Mouse (Mus musculus) spleen, adult 2 months (tissue): ENCODE data around the gene Pak6. TPM values are rescaled to one million over a fixed set of nuclear protein-coding genes. Genes with fewer than 3 reads are reported as not detected.

Experiments
- DNase-seq, 2 experiments: peaks; one replicate each; pipeline versions ENCODE4 v3.0.0 to v3.0.0-alpha.2; 2012 to 2021; ENCODE audit warnings: low spot score in 2 of 2, low read depth in 1 of 2
- H3K27ac ChIP-seq: fragments of 200-500 bp; 2 replicates; pipeline ENCODE4 v1.5.1; 2012; ENCODE audit warnings: low read length, inconsistent platforms; ENCODE audit not compliant: insufficient read depth
- H3K27me3 ChIP-seq: fragments of 200-500 bp; 2 replicates; pipeline ENCODE4 v1.6.1; 2012; ENCODE audit warnings: mild to moderate bottlenecking, moderate library complexity, low read length, inconsistent platforms; ENCODE audit not compliant: control insufficient read depth, insufficient read depth
- H3K36me3 ChIP-seq: fragments of 200-500 bp; 2 replicates; pipeline ENCODE4 v1.6.1; 2012; ENCODE audit warnings: mild to moderate bottlenecking, low read length, inconsistent platforms; ENCODE audit not compliant: control insufficient read depth, insufficient read depth
- H3K4me1 ChIP-seq: fragments of 200-500 bp; 2 replicates; pipeline ENCODE4 v1.6.1; 2011; ENCODE audit warnings: inconsistent platforms; ENCODE audit not compliant: control insufficient read depth, insufficient read depth, insufficient read length
- H3K4me3 ChIP-seq: fragments of 200-500 bp; 2 replicates; pipeline ENCODE4 v1.5.1; 2011; ENCODE audit warnings: mild to moderate bottlenecking, inconsistent platforms; ENCODE audit not compliant: insufficient read depth, insufficient read length; ENCODE audit errors: extremely low read depth
- CTCF ChIP-seq: fragments of 200-500 bp; IDR thresholded peaks from 2 replicates; pipeline ENCODE4 v1.5.1; 2011; ENCODE audit warnings: mild to moderate bottlenecking, inconsistent platforms; ENCODE audit not compliant: insufficient read depth, insufficient read length, insufficient replicate concordance; ENCODE audit errors: extremely low read depth
- POLR2A ChIP-seq: fragments of 200-500 bp; IDR thresholded peaks from 2 replicates; pipeline ENCODE4 v1.6.1; 2011; ENCODE audit warnings: low read depth, low read length, inconsistent platforms
- WGBS: fragments of 180-500 bp; shearing (Covaris S2); methylation state at CpG from one replicate; pipeline ENCODE4 v1.1.7; 2018; 5-methylcytosine and 5-hydroxymethylcytosine counted together
- polyA plus RNA-seq: library from polyadenylated mRNA; depleted of rRNA; stranded (reverse); fragments of >200 nt; gene quantifications from 2 replicates; pipeline ENCODE4 v1.2.3, GENCODE M21; 2012; rRNA removed

Gene Pak6
- 0.33 and 0.45 TPM in 2 replicates for polyA plus RNA-seq

DNA sequence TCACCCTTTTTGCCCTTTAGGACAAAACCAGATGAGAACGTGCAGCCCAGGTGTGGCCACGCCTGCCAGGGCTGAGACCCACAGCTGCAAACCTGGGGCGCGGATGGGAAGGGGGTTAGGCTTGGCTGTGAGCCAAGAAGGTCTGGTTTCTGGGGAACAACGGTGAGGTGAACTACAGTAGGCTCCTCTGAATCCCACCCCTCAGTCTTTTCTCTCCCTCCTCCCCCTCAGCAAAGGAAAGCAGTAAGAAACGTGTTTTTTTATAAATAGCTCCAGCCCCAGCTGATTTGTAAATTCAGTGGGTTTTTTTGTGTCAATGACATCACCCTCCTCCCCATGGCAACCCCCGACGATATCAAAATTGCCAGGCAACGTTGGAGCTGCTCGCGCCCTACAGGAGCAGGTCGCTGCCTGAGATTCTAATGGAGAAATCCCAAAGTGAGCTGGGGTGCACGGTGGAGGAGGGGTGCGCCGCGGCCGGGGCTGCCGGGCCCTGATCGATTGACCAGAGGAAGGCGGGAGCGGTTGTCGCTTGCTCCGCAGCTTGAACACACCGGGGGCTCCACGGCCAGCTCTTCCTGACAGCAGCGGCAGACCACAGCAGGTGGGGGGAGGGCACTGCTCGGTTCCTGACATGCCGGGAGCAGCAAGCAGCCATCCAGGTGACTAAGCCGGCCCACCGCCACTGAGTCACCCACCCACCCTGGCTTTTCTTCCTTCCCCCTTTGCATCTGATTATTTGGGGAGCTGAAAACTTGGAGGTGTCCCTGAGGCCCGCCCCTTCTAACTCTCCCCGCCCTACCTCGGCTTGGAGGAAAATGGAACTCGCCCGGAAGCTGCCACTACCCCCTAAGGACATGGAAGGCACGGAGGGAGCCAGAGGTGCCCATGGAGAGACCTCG is at the start of gene Pak6:
Pak6 (plus strand) TSS at position 402 of the 902 bp plus-strand sequence.
- Histone ChIP-seq H3K27ac (no peak within 1 kb of the TSS), H3K4me3 (peak within 1 kb of the TSS; percentile 39; the same call in 1 of the 2 replicates), H3K27me3 (0 out of 2 replicates have a peak, but pooled peaks cover 3% of the 10 kb centered on the region), H3K4me1 (peaks cover 16% of the 10 kb centered on the region), H3K36me3 (no peaks in the 10 kb centered on the region)
- TF ChIP-seq POLR2A (no peak), CTCF (no peak)
- 9% methylated on average over 37 of the region's 37 CpGs for WGBS
- DNase-seq: no peak

DNA sequence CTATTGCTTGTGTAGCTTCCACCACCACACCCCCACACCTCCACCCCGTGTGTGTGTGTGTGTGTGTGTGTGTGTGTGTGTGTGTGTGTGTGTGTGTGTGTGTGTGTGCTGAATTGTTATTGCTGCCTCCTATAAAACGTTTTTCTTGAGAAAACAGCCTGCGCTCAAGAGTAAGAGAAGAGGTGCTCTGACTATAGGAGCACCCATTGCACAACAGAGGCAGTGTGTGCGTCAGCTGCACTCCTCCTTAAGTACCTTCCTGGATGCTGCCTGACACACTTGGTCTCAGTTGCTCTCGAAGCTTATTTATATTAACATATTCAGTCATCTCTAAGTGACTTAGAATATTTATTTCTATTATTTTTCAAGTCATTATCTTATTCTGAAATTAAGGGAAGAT is 45.1 kb upstream of the Pak6 start:
- no peak for TF ChIP-seq CTCF
- Histone ChIP-seq H3K27ac (no peak overlapping the region), H3K4me1 (no peaks in the 10 kb centered on the region; the same call in 1 of the 2 replicates), H3K4me3 (no peak overlapping the region), H3K27me3 (no peaks in the 10 kb centered on the region), H3K36me3 (no peaks in the 10 kb centered on the region; the same call in 1 of the 2 replicates)
- 79% methylated on average over 5 of the region's 5 CpGs for WGBS
- DNase-seq: no peak

DNA sequence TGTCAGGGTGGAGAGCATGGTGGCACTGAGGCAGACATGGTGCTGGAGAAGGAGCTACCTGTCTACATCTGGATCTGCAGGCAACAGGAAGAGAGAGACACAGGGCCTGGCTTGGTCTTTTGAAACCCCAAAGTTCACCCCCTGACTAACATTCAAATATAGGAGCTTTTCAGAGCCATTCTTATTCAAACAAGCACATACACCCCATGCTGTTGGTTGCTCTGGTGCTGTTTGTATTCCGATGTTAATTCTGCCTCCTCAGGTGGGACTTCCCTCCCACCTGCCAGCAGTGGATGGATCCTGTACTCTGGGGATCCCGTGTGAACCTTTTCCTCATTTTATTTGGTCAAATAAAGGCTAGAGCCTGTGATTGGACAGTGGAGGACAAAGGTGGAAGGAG is 43.0 kb upstream of the Pak6 start:
- DNase-seq: no peak
- Histone ChIP-seq H3K36me3 (no peaks in the 10 kb centered on the region; the same call in 1 of the 2 replicates), H3K27me3 (no peaks in the 10 kb centered on the region), H3K4me1 (no peaks in the 10 kb centered on the region; the same call in 1 of the 2 replicates), H3K27ac (no peak overlapping the region), H3K4me3 (no peak overlapping the region)
- 94% methylated on average over 2 of the region's 2 CpGs for WGBS
- no peak for TF ChIP-seq CTCF
- TF ChIP-seq POLR2A: no peak

DNA sequence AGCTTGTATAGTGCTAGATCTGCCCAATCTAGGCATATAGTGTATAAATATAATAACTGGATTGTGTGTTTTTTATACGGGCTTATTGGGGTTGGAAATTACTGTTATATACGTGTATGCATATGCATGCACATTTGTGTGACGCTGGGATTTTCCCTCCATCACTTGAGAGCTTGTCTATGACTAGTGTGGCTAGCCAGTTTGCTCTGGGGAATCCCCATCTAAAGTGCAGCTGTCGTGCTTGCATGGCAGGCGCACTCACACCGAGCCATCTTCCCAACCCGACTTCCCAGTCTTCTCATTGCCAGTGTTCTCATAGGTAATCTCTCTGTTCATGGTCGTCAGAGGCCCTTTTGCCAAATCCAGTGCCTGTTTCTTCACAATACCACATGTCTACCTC is 42.5 kb upstream of the Pak6 start:
- no peaks in the 10 kb centered on the region; the same call in 1 of the 2 replicates for H3K4me1 ChIP-seq
- WGBS: 43% methylated on average over 8 of the region's 8 CpGs
- no peak overlapping the region for H3K4me3 ChIP-seq
- H3K27me3 ChIP-seq: no peaks in the 10 kb centered on the region
- no peak overlapping the region for H3K27ac ChIP-seq
- peak; percentile 49 to 55 for DNase-seq
- TF ChIP-seq POLR2A (no peak), CTCF (no peak)
- no peaks in the 10 kb centered on the region; the same call in 1 of the 2 replicates for H3K36me3 ChIP-seq

DNA sequence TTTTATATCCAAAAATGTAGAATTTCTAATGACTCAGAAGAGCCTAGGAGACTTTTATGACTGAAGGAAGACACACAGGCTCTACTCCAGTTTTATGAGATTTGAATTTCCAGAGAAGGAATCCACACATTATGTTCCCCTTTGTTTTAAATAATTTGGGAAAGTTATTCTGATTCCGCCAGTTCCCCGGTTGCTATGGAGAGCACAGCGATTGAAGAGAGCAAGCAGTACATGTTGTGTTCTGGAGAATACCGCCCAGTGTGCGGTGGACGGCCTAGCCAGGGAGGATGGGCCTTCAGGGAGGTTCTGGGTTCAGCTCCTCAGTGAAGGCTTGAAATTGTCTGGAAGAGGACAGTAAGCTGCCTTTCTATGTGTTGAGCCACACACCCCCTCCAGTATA is 33.8 kb upstream of the Pak6 start:
- no peaks in the 10 kb centered on the region for H3K27me3 ChIP-seq
- WGBS: 96% methylated on average over 6 of the region's 6 CpGs
- no peak overlapping the region for H3K27ac ChIP-seq
- DNase-seq: no peak
- H3K4me3 ChIP-seq: no peak overlapping the region
- no peaks in the 10 kb centered on the region for H3K4me1 ChIP-seq
- TF ChIP-seq POLR2A (no peak), CTCF (no peak)
- peaks cover 1% of the 10 kb centered on the region; the same call in 1 of the 2 replicates for H3K36me3 ChIP-seq

DNA sequence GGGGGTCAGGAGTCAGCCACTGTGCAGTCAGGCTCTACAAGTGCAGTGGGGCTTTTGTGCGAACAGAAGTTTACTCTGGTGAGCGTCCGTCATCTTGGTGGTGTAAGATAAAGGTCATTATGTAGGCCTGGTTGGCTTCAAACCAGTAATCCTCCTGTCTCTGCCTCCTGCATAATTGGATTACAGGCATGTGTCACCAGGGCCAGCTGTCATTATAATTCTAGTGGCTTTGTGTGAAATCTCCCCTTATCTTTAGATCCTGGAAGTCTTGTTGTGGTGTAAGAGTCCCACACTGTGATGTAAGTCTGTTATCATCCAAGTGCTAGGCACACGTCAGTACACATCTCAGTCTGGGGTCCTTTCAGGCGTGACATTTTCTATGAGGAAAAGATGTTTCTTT is 29.7 kb upstream of the Pak6 start:
- TF ChIP-seq CTCF (no peak), POLR2A (no peak)
- Histone ChIP-seq H3K4me1 (peaks cover 2% of the 10 kb centered on the region; the same call in 1 of the 2 replicates), H3K36me3 (peaks cover 1% of the 10 kb centered on the region; the same call in 1 of the 2 replicates), H3K4me3 (no peak overlapping the region), H3K27me3 (no peaks in the 10 kb centered on the region), H3K27ac (no peak overlapping the region)
- no peak for DNase-seq
- 90% methylated on average over 5 of the region's 5 CpGs for WGBS

DNA sequence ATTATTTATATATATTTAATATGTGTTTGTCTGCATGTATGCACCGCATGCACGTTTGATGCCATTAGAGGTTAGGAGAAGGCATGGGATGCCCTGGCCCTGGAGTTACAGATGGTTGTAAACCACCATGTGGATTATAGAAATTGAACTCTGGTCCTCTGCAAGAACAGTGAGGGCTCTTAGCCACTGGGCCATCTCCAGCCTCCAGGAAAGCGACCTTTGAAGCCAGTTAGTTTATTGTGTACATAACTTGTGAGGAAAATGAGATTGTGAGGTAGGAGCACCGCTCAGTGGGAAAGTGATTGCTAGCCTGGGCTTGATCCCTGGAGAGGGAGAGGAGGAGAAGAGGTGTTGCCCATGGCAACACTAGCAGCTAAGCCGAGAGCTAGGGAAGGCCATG is 25.8 kb upstream of the Pak6 start:
- TF ChIP-seq POLR2A (no peak), CTCF (no peak)
- H3K27me3 ChIP-seq: no peaks in the 10 kb centered on the region
- H3K36me3 ChIP-seq: peaks cover 1% of the 10 kb centered on the region; the same call in 1 of the 2 replicates

More for the DNA sequence above, 25.8 kb upstream of the Pak6 start:
- WGBS: 95% methylated on average over 5 of the region's 5 CpGs
- no peak overlapping the region for H3K27ac ChIP-seq
- no peak for DNase-seq
- peaks cover 10% of the 10 kb centered on the region; the same call in 1 of the 2 replicates for H3K4me1 ChIP-seq
- H3K4me3 ChIP-seq: no peak overlapping the region
